Mouse (Mus musculus): ENCODE results near the gene Chaf1a. TPM values are rescaled to one million over a fixed set of nuclear protein-coding genes. Genes with fewer than 3 reads are reported as not detected.

Gene Chaf1a
- total and polyA plus RNA-seq, 2 experiments from 2014 or later: 2.7 to 2.8 TPM

- 77% methylated on average over 4 of the region's 4 CpGs for WGBS
- H3K4me2 ChIP-seq (ENCODE audit: low read depth, low read length, poor library complexity, severe bottlenecking): no peak overlapping the region
- DNase-seq (ENCODE audit: low spot score) (no peak), ATAC-seq (ENCODE audit: low FRiP score) (no peak)
- H3K4me1 ChIP-seq (ENCODE audit: insufficient read depth, low read length): 0 out of 2 replicates have a peak, but pooled peaks cover 3% of the 10 kb centered on the region
- H3K9me3 ChIP-seq (ENCODE audit: low read length): no peaks in the 10 kb centered on the region
- 0 out of 2 replicates have a peak overlapping the region, but pooled peaks have one; percentile 43 for H3K27ac ChIP-seq (ENCODE audit: low read depth, low read length)
- H3K36me3 ChIP-seq (ENCODE audit: insufficient read depth, low read length): peaks cover 21% of the 10 kb centered on the region
- no peaks in the 10 kb centered on the region for H3K27me3 ChIP-seq (ENCODE audit: insufficient read depth, low read length)
- H3K4me3 ChIP-seq (ENCODE audit: low read depth, low read length): no peak overlapping the region
- H3K9ac ChIP-seq (replicated peaks; ENCODE audit: low read length, poor library complexity, severe bottlenecking): no peak overlapping the region
- no peak for TF ChIP-seq CTCF (IDR thresholded peaks at IDR 0.05)
Observed at GRCm38 (mm10) chr17:56022989-56023290, 17.3 kb upstream of the Chaf1a start.

GRCm38 (mm10) chr17:56023386-56023785, 16.9 kb upstream of the Chaf1a start:
- Histone ChIP-seq H3K4me2 (ENCODE audit: low read depth, low read length, poor library complexity, severe bottlenecking) (no peak overlapping the region), H3K27me3 (ENCODE audit: insufficient read depth, low read length) (no peaks in the 10 kb centered on the region), H3K27ac (ENCODE audit: low read depth, low read length) (no peak overlapping the region), H3K9ac (replicated peaks; ENCODE audit: low read length, poor library complexity, severe bottlenecking) (no peak overlapping the region), H3K4me3 (ENCODE audit: low read depth, low read length) (no peak overlapping the region), H3K4me1 (ENCODE audit: insufficient read depth, low read length) (0 out of 2 replicates have a peak, but pooled peaks cover 3% of the 10 kb centered on the region), H3K9me3 (ENCODE audit: low read length) (no peaks in the 10 kb centered on the region), H3K36me3 (ENCODE audit: insufficient read depth, low read length) (peaks cover 18% of the 10 kb centered on the region)
- WGBS: 84% methylated on average over 5 of the region's 5 CpGs
- DNase-seq (ENCODE audit: low spot score): no peak
- ATAC-seq (ENCODE audit: low FRiP score): no peak
- TF ChIP-seq CTCF (IDR thresholded peaks at IDR 0.05): no peak

GRCm38 (mm10) chr17:56024476-56024875, 15.8 kb upstream of the Chaf1a start:
- ATAC-seq (ENCODE audit: low FRiP score) (no peak), DNase-seq (ENCODE audit: low spot score) (no peak)
- 64% methylated on average over 2 of the region's 2 CpGs for WGBS
- H3K27me3 ChIP-seq (ENCODE audit: insufficient read depth, low read length): no peaks in the 10 kb centered on the region
- no peak overlapping the region for H3K27ac ChIP-seq (ENCODE audit: low read depth, low read length)
- H3K36me3 ChIP-seq (ENCODE audit: insufficient read depth, low read length): peaks cover 14% of the 10 kb centered on the region
- no peak overlapping the region for H3K9ac ChIP-seq (replicated peaks; ENCODE audit: low read length, poor library complexity, severe bottlenecking)
- H3K4me1 ChIP-seq (ENCODE audit: insufficient read depth, low read length): 0 out of 2 replicates have a peak, but pooled peaks cover 3% of the 10 kb centered on the region
- no peak overlapping the region for H3K4me3 ChIP-seq (ENCODE audit: low read depth, low read length)
- no peaks in the 10 kb centered on the region for H3K9me3 ChIP-seq (ENCODE audit: low read length)
- no peak overlapping the region for H3K4me2 ChIP-seq (ENCODE audit: low read depth, low read length, poor library complexity, severe bottlenecking)
- TF ChIP-seq CTCF (IDR thresholded peaks at IDR 0.05): no peak

GRCm38 (mm10) chr17:56024931-56025330, 15.3 kb upstream of the Chaf1a start:
- H3K36me3 ChIP-seq (ENCODE audit: insufficient read depth, low read length): peaks cover 12% of the 10 kb centered on the region
- no peak overlapping the region for H3K4me3 ChIP-seq (ENCODE audit: low read depth, low read length)
- no peak for TF ChIP-seq CTCF (IDR thresholded peaks at IDR 0.05)
- ATAC-seq (ENCODE audit: low FRiP score): no peak
- H3K9ac ChIP-seq (replicated peaks; ENCODE audit: low read length, poor library complexity, severe bottlenecking): no peak overlapping the region
- no peak overlapping the region for H3K27ac ChIP-seq (ENCODE audit: low read depth, low read length)
- 0 out of 2 replicates have a peak, but pooled peaks cover 3% of the 10 kb centered on the region for H3K4me1 ChIP-seq (ENCODE audit: insufficient read depth, low read length)
- 88% methylated on average over 5 of the region's 5 CpGs for WGBS
- no peak overlapping the region for H3K4me2 ChIP-seq (ENCODE audit: low read depth, low read length, poor library complexity, severe bottlenecking)
- no peak for DNase-seq (ENCODE audit: low spot score)
- H3K9me3 ChIP-seq (ENCODE audit: low read length): no peaks in the 10 kb centered on the region
- no peaks in the 10 kb centered on the region for H3K27me3 ChIP-seq (ENCODE audit: insufficient read depth, low read length)

- Histone ChIP-seq H3K4me1 (ENCODE audit: insufficient read depth, low read length) (0 out of 2 replicates have a peak, but pooled peaks cover 5% of the 10 kb centered on the region), H3K4me3 (ENCODE audit: low read depth, low read length) (no peak overlapping the region), H3K9ac (replicated peaks; ENCODE audit: low read length, poor library complexity, severe bottlenecking) (no peak overlapping the region), H3K4me2 (ENCODE audit: low read depth, low read length, poor library complexity, severe bottlenecking) (no peak overlapping the region), H3K27ac (ENCODE audit: low read depth, low read length) (no peak overlapping the region), H3K27me3 (ENCODE audit: insufficient read depth, low read length) (no peaks in the 10 kb centered on the region), H3K9me3 (ENCODE audit: low read length) (no peaks in the 10 kb centered on the region), H3K36me3 (ENCODE audit: insufficient read depth, low read length) (peaks cover 16% of the 10 kb centered on the region)
- TF ChIP-seq CTCF (IDR thresholded peaks at IDR 0.05): no peak
- WGBS: 94% methylated on average over 1 of the region's 1 CpGs
- ATAC-seq (ENCODE audit: low FRiP score): no peak
- no peak for DNase-seq (ENCODE audit: low spot score)
Observed at GRCm38 (mm10) chr17:56026303-56026702, 13.9 kb upstream of the Chaf1a start.

GRCm38 (mm10) chr17:56026881-56027280, 13.4 kb upstream of the Chaf1a start:
- Histone ChIP-seq H3K4me2 (ENCODE audit: low read depth, low read length, poor library complexity, severe bottlenecking) (no peak overlapping the region), H3K4me3 (ENCODE audit: low read depth, low read length) (no peak overlapping the region), H3K27me3 (ENCODE audit: insufficient read depth, low read length) (no peaks in the 10 kb centered on the region), H3K9ac (replicated peaks; ENCODE audit: low read length, poor library complexity, severe bottlenecking) (no peak overlapping the region), H3K9me3 (ENCODE audit: low read length) (no peaks in the 10 kb centered on the region), H3K27ac (ENCODE audit: low read depth, low read length) (no peak overlapping the region), H3K4me1 (ENCODE audit: insufficient read depth, low read length) (0 out of 2 replicates have a peak, but pooled peaks cover 5% of the 10 kb centered on the region), H3K36me3 (ENCODE audit: insufficient read depth, low read length) (peaks cover 16% of the 10 kb centered on the region)
- no peak for TF ChIP-seq CTCF (IDR thresholded peaks at IDR 0.05)
- DNase-seq (ENCODE audit: low spot score): no peak
- ATAC-seq (ENCODE audit: low FRiP score): no peak
- 86% methylated on average over 1 of the region's 1 CpGs for WGBS
